Mouse (Mus musculus) embryonic facial prominence, embryonic 11.5 days (tissue): ENCODE measurements around the gene Rgmb. TPM values are rescaled to one million over a fixed set of nuclear protein-coding genes. Genes with fewer than 3 reads are reported as not detected.

Source experiments
- ATAC-seq: fragments of 200-750 bp; cut with Nextera tagmentation; replicated peaks from 2 replicates; pipeline ENCODE4 v1.8.0; 2017; ENCODE audit warnings: low read depth; ENCODE audit not compliant: insufficient number of reproducible peaks, low FRiP score, low TSS enrichment
- DNase-seq: peaks from one replicate; pipeline ENCODE4 v3.0.0-alpha.2; 2015; ENCODE audit warnings: low spot score
- H3K27ac ChIP-seq: fragments of 300-500 bp; sonication (generic); replicated peaks from 2 replicates; pipeline ENCODE4 v1.5.1; 2014; ENCODE audit warnings: mild to moderate bottlenecking, low read depth, low read length, control low read depth
- H3K27me3 ChIP-seq: fragments of 300-500 bp; sonication (generic); 2 replicates; pipeline ENCODE4 v1.6.1; 2014; ENCODE audit warnings: mild to moderate bottlenecking, low read length, moderate library complexity, mixed read lengths; ENCODE audit not compliant: control insufficient read depth, insufficient read depth
- H3K36me3 ChIP-seq: fragments of 300-500 bp; sonication (generic); replicated peaks from 2 replicates; pipeline ENCODE4 v1.6.1; 2014; ENCODE audit warnings: low read depth, mild to moderate bottlenecking, low read length, moderate library complexity, mixed read lengths; ENCODE audit not compliant: control insufficient read depth, insufficient read depth
- H3K4me1 ChIP-seq: fragments of 300-500 bp; sonication (generic); 2 replicates; pipeline ENCODE4 v1.6.1; 2014; ENCODE audit warnings: low read length, mixed read lengths; ENCODE audit not compliant: control insufficient read depth, insufficient read depth
- H3K4me2 ChIP-seq: fragments of 300-500 bp; sonication (generic); 2 replicates; pipeline ENCODE4 v1.6.1; 2014; ENCODE audit warnings: low read depth, mild to moderate bottlenecking, control low read depth, low read length, moderate library complexity
- H3K4me3 ChIP-seq: fragments of 300-500 bp; sonication (generic); 2 replicates; pipeline ENCODE4 v1.5.1; 2014; ENCODE audit warnings: low read depth, low read length, control low read depth
- H3K9ac ChIP-seq: fragments of 300-500 bp; sonication (generic); replicated peaks from 2 replicates; pipeline ENCODE4 v1.6.1; 2014; ENCODE audit warnings: mild to moderate bottlenecking, control low read depth, low read length
- H3K9me3 ChIP-seq: fragments of 300-500 bp; sonication (generic); replicated peaks from 2 replicates; pipeline ENCODE4 v1.6.1; 2016; ENCODE audit warnings: mild to moderate bottlenecking, low read length, inconsistent platforms, mixed read lengths; ENCODE audit not compliant: control insufficient read depth
- WGBS: fragments of 180-500 bp; shearing (Covaris S2); extraction: QIAGEN DNeasy Blood & Tissue Kit; methylation state at CpG from one replicate; pipeline ENCODE4 v1.1.7; 2014; 5-methylcytosine and 5-hydroxymethylcytosine counted together
- polyA plus RNA-seq: library from polyadenylated mRNA; unstranded; fragments of >200 nt; fragmentation: Nextera tagmentation; extraction: Ambion mirVana; gene quantifications from 2 replicates; pipeline ENCODE4 v1.2.1, GENCODE M21; 2014

Gene Rgmb
- polyA plus RNA-seq, 1 experiment from 2014 or later, result 28.9 TPM

- no peaks in the 10 kb centered on the region for H3K36me3 ChIP-seq
- DNase-seq, result no peak
- H3K27ac ChIP-seq, result no peak overlapping the region
- H3K9ac ChIP-seq, result no peak overlapping the region
- no peaks in the 10 kb centered on the region for H3K9me3 ChIP-seq
- H3K4me1 ChIP-seq, result no peaks in the 10 kb centered on the region
- no peak overlapping the region for H3K4me3 ChIP-seq
- no peak overlapping the region for H3K4me2 ChIP-seq
- H3K27me3 ChIP-seq, result no peaks in the 10 kb centered on the region
- no peak for ATAC-seq
- WGBS, result 89% methylated on average over 8 of the region's 8 CpGs
Observed at GRCm38 (mm10) chr17:15790716-15791115, 40.1 kb downstream of the Rgmb start.

GRCm38 (mm10) chr17:15787036-15787435, 43.8 kb downstream of the Rgmb start:
- ATAC-seq (no peak), DNase-seq (peak; percentile 75)
- 26% methylated on average over 3 of the region's 3 CpGs for WGBS
- Histone ChIP-seq H3K9ac (no peak overlapping the region), H3K4me1 (no peaks in the 10 kb centered on the region), H3K27me3 (no peaks in the 10 kb centered on the region), H3K9me3 (no peaks in the 10 kb centered on the region), H3K36me3 (no peaks in the 10 kb centered on the region), H3K27ac (no peak overlapping the region), H3K4me2 (no peak overlapping the region), H3K4me3 (no peak overlapping the region)

GRCm38 (mm10) chr17:15777979-15778378, 52.9 kb downstream of the Rgmb start:
- no peak overlapping the region for H3K4me3 ChIP-seq
- DNase-seq, result no peak
- H3K4me1 ChIP-seq, result no peaks in the 10 kb centered on the region
- 78% methylated on average over 6 of the region's 6 CpGs for WGBS
- H3K27me3 ChIP-seq, result no peaks in the 10 kb centered on the region
- H3K9me3 ChIP-seq, result no peaks in the 10 kb centered on the region
- ATAC-seq, result no peak
- no peak overlapping the region for H3K4me2 ChIP-seq
- H3K36me3 ChIP-seq, result no peaks in the 10 kb centered on the region
- no peak overlapping the region for H3K27ac ChIP-seq
- H3K9ac ChIP-seq, result no peak overlapping the region

- H3K9me3 ChIP-seq, result no peaks in the 10 kb centered on the region
- H3K4me2 ChIP-seq, result no peak overlapping the region
- WGBS, result 82% methylated on average over 5 of the region's 5 CpGs
- H3K9ac ChIP-seq, result no peak overlapping the region
- no peak for DNase-seq
- H3K36me3 ChIP-seq, result no peaks in the 10 kb centered on the region
- H3K4me3 ChIP-seq, result no peak overlapping the region
- H3K4me1 ChIP-seq, result no peaks in the 10 kb centered on the region
- no peak overlapping the region for H3K27ac ChIP-seq
- 0 out of 2 replicates have a peak, but pooled peaks have one; percentile 52 for ATAC-seq
- H3K27me3 ChIP-seq, result no peaks in the 10 kb centered on the region
Observed at GRCm38 (mm10) chr17:15776349-15776748, 54.5 kb downstream of the Rgmb start.

- WGBS, result 73% methylated on average over 5 of the region's 5 CpGs
- H3K9me3 ChIP-seq, result no peaks in the 10 kb centered on the region
Observed at GRCm38 (mm10) chr17:15774565-15775215, 56.1 kb downstream of the Rgmb start.

GRCm38 (mm10) chr17:15773956-15774355, 56.9 kb downstream of the Rgmb start:
- no peak overlapping the region for H3K27ac ChIP-seq
- H3K4me3 ChIP-seq, result no peak overlapping the region
- peaks cover 2% of the 10 kb centered on the region; the same call in 1 of the 2 replicates for H3K36me3 ChIP-seq
- H3K9ac ChIP-seq, result no peak overlapping the region
- WGBS, result 86% methylated on average over 6 of the region's 6 CpGs
- no peak overlapping the region for H3K4me2 ChIP-seq
- H3K9me3 ChIP-seq, result no peaks in the 10 kb centered on the region
- ATAC-seq (no peak), DNase-seq (no peak)
- H3K4me1 ChIP-seq, result no peaks in the 10 kb centered on the region
- H3K27me3 ChIP-seq, result no peaks in the 10 kb centered on the region

More at GRCm38 (mm10) chr17:15774565-15775215, 56.1 kb downstream of the Rgmb start:
- ATAC-seq (no peak), DNase-seq (no peak)
- Histone ChIP-seq H3K36me3 (peaks cover 2% of the 10 kb centered on the region; the same call in 1 of the 2 replicates), H3K4me3 (no peak overlapping the region), H3K4me2 (no peak overlapping the region), H3K27ac (no peak overlapping the region), H3K9ac (no peak overlapping the region), H3K4me1 (no peaks in the 10 kb centered on the region), H3K27me3 (no peaks in the 10 kb centered on the region)

GRCm38 (mm10) chr17:15769081-15769724, 61.6 kb downstream of the Rgmb start:
- peaks cover 2% of the 10 kb centered on the region; the same call in 1 of the 2 replicates for H3K36me3 ChIP-seq
- no peak for ATAC-seq

GRCm38 (mm10) chr17:15761191-15761590, 69.6 kb downstream of the Rgmb start:
- Histone ChIP-seq H3K9me3 (no peaks in the 10 kb centered on the region), H3K27me3 (no peaks in the 10 kb centered on the region), H3K36me3 (peaks cover 4% of the 10 kb centered on the region), H3K27ac (no peak overlapping the region), H3K9ac (no peak overlapping the region), H3K4me1 (no peaks in the 10 kb centered on the region), H3K4me3 (no peak overlapping the region), H3K4me2 (no peak overlapping the region)
- ATAC-seq, result no peak
- no peak for DNase-seq
- WGBS, result 84% methylated on average over 8 of the region's 8 CpGs

More at GRCm38 (mm10) chr17:15769081-15769724, 61.6 kb downstream of the Rgmb start:
- 92% methylated on average over 7 of the region's 7 CpGs for WGBS
- Histone ChIP-seq H3K27ac (no peak overlapping the region), H3K4me1 (no peaks in the 10 kb centered on the region), H3K4me2 (no peak overlapping the region), H3K9ac (no peak overlapping the region), H3K4me3 (no peak overlapping the region), H3K27me3 (no peaks in the 10 kb centered on the region), H3K9me3 (no peaks in the 10 kb centered on the region)
- DNase-seq, result no peak
